Mouse (Mus musculus): ENCODE data around the gene Mrps26.

- TF ChIP-seq CTCF (IDR thresholded peaks at IDR 0.05; ENCODE audit: low read depth) (no peak), EP300 (optimal IDR thresholded peaks at IDR 0.05) (no peak)
Observed at GRCm38 (mm10) chr2:130540266-130540665, 23.3 kb upstream of the Mrps26 start.
